Mouse (Mus musculus): ENCODE data around the gene Pomgnt1. TPM values are rescaled to one million over a fixed set of nuclear protein-coding genes. Genes with fewer than 3 reads are reported as not detected.

Gene Pomgnt1
- polyA plus RNA-seq, 1 experiment from 2014 or later: 18.1 TPM

- no peaks in the 10 kb centered on the region for H3K9me3 ChIP-seq (ENCODE audit: control insufficient read depth)
- no peaks in the 10 kb centered on the region for H3K36me3 ChIP-seq (ENCODE audit: control insufficient read depth, insufficient read depth)
- no peaks in the 10 kb centered on the region for H3K27me3 ChIP-seq (replicated peaks; ENCODE audit: control insufficient read depth, insufficient read depth, low read length)
- peak; percentile 36 for ATAC-seq
- H3K9ac ChIP-seq (ENCODE audit: low read depth, low read length): no peak overlapping the region
- H3K4me1 ChIP-seq (replicated peaks; ENCODE audit: control insufficient read depth, insufficient read depth, low read length): no peaks in the 10 kb centered on the region
- WGBS: 77% methylated on average over 4 of the region's 4 CpGs
- no peak overlapping the region for H3K4me3 ChIP-seq (ENCODE audit: low read depth, low read length)
- TF ChIP-seq CTCF (IDR thresholded peaks at IDR 0.05; ENCODE audit: low read depth): no peak
- no peak overlapping the region for H3K27ac ChIP-seq (ENCODE audit: low read depth, low read length)
- no peak overlapping the region for H3K4me2 ChIP-seq (replicated peaks; ENCODE audit: low read depth)
Observed at GRCm38 (mm10) chr4:116185083-116185482, 61.4 kb downstream of the Pomgnt1 start.

GRCm38 (mm10) chr4:116192286-116192835, 68.7 kb downstream of the Pomgnt1 start:
- Histone ChIP-seq H3K27ac (ENCODE audit: low read depth, low read length) (no peak overlapping the region), H3K4me1 (replicated peaks; ENCODE audit: control insufficient read depth, insufficient read depth, low read length) (no peaks in the 10 kb centered on the region), H3K36me3 (ENCODE audit: control insufficient read depth, insufficient read depth) (no peaks in the 10 kb centered on the region), H3K27me3 (replicated peaks; ENCODE audit: control insufficient read depth, insufficient read depth, low read length) (no peaks in the 10 kb centered on the region), H3K9me3 (ENCODE audit: control insufficient read depth) (no peaks in the 10 kb centered on the region), H3K9ac (ENCODE audit: low read depth, low read length) (no peak overlapping the region), H3K4me2 (replicated peaks; ENCODE audit: low read depth) (no peak overlapping the region), H3K4me3 (ENCODE audit: low read depth, low read length) (no peak overlapping the region)
- TF ChIP-seq CTCF (IDR thresholded peaks at IDR 0.05; ENCODE audit: low read depth): no peak
- WGBS: 49% methylated on average over 4 of the region's 4 CpGs
- no peak for ATAC-seq

- Histone ChIP-seq H3K9ac (ENCODE audit: low read depth, low read length) (no peak overlapping the region), H3K4me2 (replicated peaks; ENCODE audit: low read depth) (no peak overlapping the region), H3K4me3 (ENCODE audit: low read depth, low read length) (no peak overlapping the region), H3K4me1 (replicated peaks; ENCODE audit: control insufficient read depth, insufficient read depth, low read length) (no peaks in the 10 kb centered on the region), H3K27me3 (replicated peaks; ENCODE audit: control insufficient read depth, insufficient read depth, low read length) (no peaks in the 10 kb centered on the region), H3K27ac (ENCODE audit: low read depth, low read length) (no peak overlapping the region), H3K36me3 (ENCODE audit: control insufficient read depth, insufficient read depth) (no peaks in the 10 kb centered on the region), H3K9me3 (ENCODE audit: control insufficient read depth) (no peaks in the 10 kb centered on the region)
- WGBS: 50% methylated on average over 9 of the region's 9 CpGs
- no peak for TF ChIP-seq CTCF (IDR thresholded peaks at IDR 0.05; ENCODE audit: low read depth)
- no peak for ATAC-seq
Observed at GRCm38 (mm10) chr4:116193583-116194383, 70.1 kb downstream of the Pomgnt1 start.

- H3K4me3 ChIP-seq (ENCODE audit: low read depth, low read length): no peak overlapping the region
- H3K4me1 ChIP-seq (replicated peaks; ENCODE audit: control insufficient read depth, insufficient read depth, low read length): no peaks in the 10 kb centered on the region
- no peak overlapping the region for H3K4me2 ChIP-seq (replicated peaks; ENCODE audit: low read depth)
- H3K27ac ChIP-seq (ENCODE audit: low read depth, low read length): no peak overlapping the region
- H3K9ac ChIP-seq (ENCODE audit: low read depth, low read length): no peak overlapping the region
- no peaks in the 10 kb centered on the region for H3K36me3 ChIP-seq (ENCODE audit: control insufficient read depth, insufficient read depth)
- no peaks in the 10 kb centered on the region for H3K9me3 ChIP-seq (ENCODE audit: control insufficient read depth)
- peak; percentile 55 for TF ChIP-seq CTCF (IDR thresholded peaks at IDR 0.05; ENCODE audit: low read depth)
- no peaks in the 10 kb centered on the region for H3K27me3 ChIP-seq (replicated peaks; ENCODE audit: control insufficient read depth, insufficient read depth, low read length)
- 80% methylated on average over 2 of the region's 2 CpGs for WGBS
- ATAC-seq: no peak
Observed at GRCm38 (mm10) chr4:116198422-116198821, 74.8 kb downstream of the Pomgnt1 start.

GRCm38 (mm10) chr4:116204422-116204821, 80.8 kb downstream of the Pomgnt1 start:
- no peak overlapping the region for H3K4me2 ChIP-seq (replicated peaks; ENCODE audit: low read depth)
- H3K9me3 ChIP-seq (ENCODE audit: control insufficient read depth): no peaks in the 10 kb centered on the region
- H3K9ac ChIP-seq (ENCODE audit: low read depth, low read length): no peak overlapping the region
- no peak for TF ChIP-seq CTCF (IDR thresholded peaks at IDR 0.05; ENCODE audit: low read depth)
- 71% methylated on average over 3 of the region's 3 CpGs for WGBS
- no peak overlapping the region for H3K4me3 ChIP-seq (ENCODE audit: low read depth, low read length)
- no peaks in the 10 kb centered on the region for H3K27me3 ChIP-seq (replicated peaks; ENCODE audit: control insufficient read depth, insufficient read depth, low read length)
- no peaks in the 10 kb centered on the region for H3K4me1 ChIP-seq (replicated peaks; ENCODE audit: control insufficient read depth, insufficient read depth, low read length)
- no peaks in the 10 kb centered on the region for H3K36me3 ChIP-seq (ENCODE audit: control insufficient read depth, insufficient read depth)
- no peak for ATAC-seq
- H3K27ac ChIP-seq (ENCODE audit: low read depth, low read length): no peak overlapping the region

GRCm38 (mm10) chr4:116206531-116206930, 82.9 kb downstream of the Pomgnt1 start:
- ATAC-seq: peak; percentile 65
- Histone ChIP-seq H3K4me3 (ENCODE audit: low read depth, low read length) (no peak overlapping the region), H3K4me1 (replicated peaks; ENCODE audit: control insufficient read depth, insufficient read depth, low read length) (no peaks in the 10 kb centered on the region), H3K36me3 (ENCODE audit: control insufficient read depth, insufficient read depth) (no peaks in the 10 kb centered on the region), H3K9ac (ENCODE audit: low read depth, low read length) (no peak overlapping the region), H3K9me3 (ENCODE audit: control insufficient read depth) (no peaks in the 10 kb centered on the region), H3K4me2 (replicated peaks; ENCODE audit: low read depth) (no peak overlapping the region), H3K27ac (ENCODE audit: low read depth, low read length) (no peak overlapping the region), H3K27me3 (replicated peaks; ENCODE audit: control insufficient read depth, insufficient read depth, low read length) (no peaks in the 10 kb centered on the region)
- no peak for TF ChIP-seq CTCF (IDR thresholded peaks at IDR 0.05; ENCODE audit: low read depth)
- 48% methylated on average over 4 of the region's 4 CpGs for WGBS
